Mouse (Mus musculus) erythroblast, embryonic 14.5 days (primary cell): ENCODE results near the gene Nox3. TPM values are rescaled to one million over a fixed set of nuclear protein-coding genes. Genes with fewer than 3 reads are reported as not detected.

Experiments used
- H3K27me3 ChIP-seq: 2 replicates; pipeline ENCODE4 v1.6.1; 2012; ENCODE audit warnings: inconsistent platforms; ENCODE audit not compliant: control insufficient read depth
- H3K36me3 ChIP-seq: 2 replicates; pipeline ENCODE4 v1.6.1; 2012; ENCODE audit warnings: mild to moderate bottlenecking, inconsistent platforms; ENCODE audit not compliant: control insufficient read depth
- H3K4me1 ChIP-seq: 2 replicates; pipeline ENCODE4 v1.6.1; 2012; ENCODE audit warnings: inconsistent platforms; ENCODE audit not compliant: control insufficient read depth
- H3K4me3 ChIP-seq: replicated peaks from 2 replicates; pipeline ENCODE3; 2012; ENCODE audit warnings: moderate library complexity, mild to moderate bottlenecking, inconsistent platforms
- H3K9me3 ChIP-seq: 2 replicates; pipeline ENCODE4 v1.6.1; 2012; ENCODE audit warnings: low read length, inconsistent platforms, mixed read lengths; ENCODE audit not compliant: control insufficient read depth
- GATA1 ChIP-seq: IDR thresholded peaks from 2 replicates; pipeline ENCODE4 v1.6.1; 2012; ENCODE audit warnings: low read length, inconsistent platforms, mixed read lengths
- TAL1 ChIP-seq: IDR thresholded peaks from 3 replicates; pipeline ENCODE4 v1.6.1; 2012; ENCODE audit warnings: low read length, inconsistent platforms, mixed read lengths
- polyA plus RNA-seq: library from polyadenylated mRNA; stranded (reverse); fragments of >175 nt; gene quantifications from 2 replicates; pipeline ENCODE4 v1.2.3, GENCODE M21; 2012

The Nox3 gene
- polyA plus RNA-seq, 1 experiment, result not detected

- TF ChIP-seq GATA1 (no peak), TAL1 (no peak)
- H3K27me3 ChIP-seq, result no peaks in the 10 kb centered on the region
- H3K4me1 ChIP-seq, result no peaks in the 10 kb centered on the region
Observed at GRCm38 (mm10) chr17:3615553-3615952, 80.5 kb downstream of the Nox3 start.

DNA sequence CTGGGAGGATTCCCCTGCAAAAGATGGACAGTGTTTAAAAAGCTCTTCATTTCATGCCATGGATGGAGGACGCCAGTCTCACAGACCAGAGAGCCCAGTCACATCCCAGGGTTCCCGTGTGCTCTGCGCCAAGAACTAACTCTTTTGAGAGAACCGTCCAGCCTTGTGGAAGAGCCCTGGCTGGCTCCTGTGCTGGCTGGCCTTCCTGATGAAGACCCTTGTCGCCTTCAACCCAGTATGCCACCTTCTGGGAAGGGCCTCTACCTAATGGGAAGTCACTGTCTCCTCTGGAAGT, 84.3 kb downstream of the Nox3 start:
- no peak for TF ChIP-seq GATA1
- no peak for TF ChIP-seq TAL1
- H3K4me1 ChIP-seq, result no peaks in the 10 kb centered on the region
- no peak overlapping the region for H3K4me3 ChIP-seq
- H3K36me3 ChIP-seq, result no peaks in the 10 kb centered on the region
- H3K27me3 ChIP-seq, result no peaks in the 10 kb centered on the region
- H3K9me3 ChIP-seq, result no peaks in the 10 kb centered on the region

More at GRCm38 (mm10) chr17:3615553-3615952, 80.5 kb downstream of the Nox3 start:
- no peak overlapping the region for H3K4me3 ChIP-seq
- no peaks in the 10 kb centered on the region for H3K9me3 ChIP-seq
- H3K36me3 ChIP-seq, result no peaks in the 10 kb centered on the region

DNA sequence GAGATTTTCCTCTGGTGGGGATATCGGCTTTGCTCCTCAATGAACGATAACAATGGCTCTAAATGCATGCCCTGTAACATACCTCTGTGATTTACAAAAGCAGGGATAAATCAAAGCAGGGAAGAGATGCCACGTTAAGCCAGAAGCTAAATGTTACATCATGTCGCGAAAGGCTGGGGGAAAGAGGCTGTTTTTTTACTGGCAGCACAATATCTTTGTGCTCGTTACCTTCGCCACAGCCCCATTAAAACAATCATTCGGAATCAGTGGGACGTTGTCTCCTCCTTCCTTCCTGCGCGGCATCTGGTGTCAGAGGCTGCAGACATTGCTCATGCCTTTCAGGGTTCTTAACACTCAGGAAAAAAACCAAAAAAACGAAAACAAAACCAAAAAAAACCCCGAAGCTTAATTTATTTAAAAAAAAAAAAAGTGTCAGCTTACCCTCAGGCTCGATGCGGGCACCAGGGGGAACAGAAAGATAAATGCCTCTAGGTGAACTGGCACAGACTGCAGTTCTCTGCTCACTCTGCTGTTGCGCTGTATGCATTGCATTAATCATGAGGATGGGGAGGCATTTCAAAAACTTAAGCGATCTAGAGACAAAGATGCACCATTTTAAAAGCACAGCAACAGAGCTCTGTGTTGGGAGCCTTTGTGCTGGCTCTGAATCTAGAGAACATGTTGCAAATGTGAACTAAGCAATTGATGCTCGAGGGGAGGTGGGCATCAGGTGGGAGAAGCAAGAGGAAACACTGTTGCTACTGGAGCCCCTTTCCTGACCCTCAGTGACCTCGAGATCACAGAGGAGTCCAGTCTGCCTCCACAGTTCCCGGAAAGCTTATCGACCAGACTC, 84.9 kb downstream of the Nox3 start:
- no peak overlapping the region for H3K4me3 ChIP-seq
- no peaks in the 10 kb centered on the region for H3K4me1 ChIP-seq
- H3K9me3 ChIP-seq, result no peaks in the 10 kb centered on the region
- no peaks in the 10 kb centered on the region for H3K36me3 ChIP-seq
- no peaks in the 10 kb centered on the region for H3K27me3 ChIP-seq
- TF ChIP-seq GATA1 (no peak), TAL1 (no peak)

DNA sequence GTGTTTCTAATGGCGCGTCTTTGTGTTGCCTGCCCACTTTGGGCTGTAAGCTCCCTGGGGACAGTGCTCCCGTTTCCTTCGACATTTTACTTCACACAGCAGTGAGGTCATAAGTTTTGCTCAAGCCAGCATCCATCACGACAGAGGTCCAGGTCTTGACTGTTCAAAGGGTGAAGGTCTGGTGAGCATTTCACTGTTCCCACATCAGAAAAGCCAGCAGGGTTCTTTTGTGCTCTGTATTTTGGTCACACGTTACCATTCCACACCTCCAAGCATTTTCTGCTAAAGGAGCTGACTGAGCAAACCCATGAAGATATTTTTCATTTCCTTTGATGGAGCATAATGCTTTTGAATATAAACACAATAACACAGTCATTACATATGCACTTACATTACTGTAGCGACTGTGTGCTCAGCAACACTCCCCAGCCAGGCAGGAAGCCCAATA, 85.7 kb downstream of the Nox3 start:
- H3K36me3 ChIP-seq, result no peaks in the 10 kb centered on the region
- no peak overlapping the region for H3K4me3 ChIP-seq
- H3K9me3 ChIP-seq, result no peaks in the 10 kb centered on the region
- no peak for TF ChIP-seq GATA1
- no peak for TF ChIP-seq TAL1
- no peaks in the 10 kb centered on the region for H3K27me3 ChIP-seq
- H3K4me1 ChIP-seq, result no peaks in the 10 kb centered on the region

DNA sequence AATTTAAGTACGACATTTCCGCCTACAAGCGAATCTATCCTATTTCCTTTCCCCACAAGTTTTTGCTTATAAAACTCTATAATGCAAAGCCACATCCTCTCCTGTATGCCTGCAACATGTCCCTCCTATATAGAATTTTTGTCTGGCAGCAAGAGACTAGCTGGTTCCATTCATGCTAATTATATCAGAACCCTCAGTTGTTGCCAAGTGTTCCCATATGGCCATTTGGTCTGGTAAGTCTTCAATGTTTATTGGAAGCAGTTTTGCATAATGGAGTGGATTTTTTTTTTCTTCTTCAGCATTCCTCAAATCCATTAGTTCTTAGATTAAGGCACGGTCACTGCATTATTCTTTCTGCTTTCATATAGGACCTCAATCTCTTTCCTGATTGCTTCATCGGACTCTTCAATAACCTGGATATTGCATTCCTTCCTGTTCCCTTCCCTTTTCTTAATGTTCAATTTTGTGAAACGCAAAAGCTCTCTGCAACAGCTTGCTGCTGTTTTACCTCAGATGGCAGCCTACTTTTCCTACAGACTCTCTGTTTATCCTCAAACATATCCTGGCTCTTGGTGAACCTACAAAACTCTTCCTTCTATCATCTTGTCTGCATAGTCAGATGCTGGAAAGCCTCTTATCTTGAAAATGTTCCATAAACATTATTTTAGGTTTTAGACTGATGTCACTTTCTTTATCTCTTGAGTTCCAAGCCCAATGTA, 92.9 kb downstream of the Nox3 start:
- H3K4me3 ChIP-seq, result no peak overlapping the region
- no peaks in the 10 kb centered on the region for H3K9me3 ChIP-seq
- TF ChIP-seq GATA1 (no peak), TAL1 (no peak)
- H3K4me1 ChIP-seq, result no peaks in the 10 kb centered on the region
- no peaks in the 10 kb centered on the region for H3K27me3 ChIP-seq
- no peaks in the 10 kb centered on the region for H3K36me3 ChIP-seq

DNA sequence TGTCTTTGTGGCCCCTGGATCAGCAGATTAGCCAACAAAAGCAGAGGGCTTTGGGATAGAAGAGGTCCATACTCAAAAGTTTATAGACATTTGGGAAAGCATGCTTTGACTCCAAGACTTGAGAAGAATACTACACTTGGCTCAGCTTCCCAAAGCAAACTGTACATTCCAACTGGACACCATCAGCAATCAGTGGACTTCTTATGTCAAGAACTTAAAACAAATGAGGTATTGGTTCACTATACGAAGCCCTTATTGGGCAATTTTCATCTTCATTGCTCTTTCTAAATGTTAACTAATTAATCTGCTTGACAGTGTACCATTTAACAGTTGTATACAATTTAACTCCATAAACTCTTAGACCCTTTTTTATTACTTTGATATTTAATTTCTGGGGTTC, 97.7 kb downstream of the Nox3 start:
- Histone ChIP-seq H3K27me3 (no peaks in the 10 kb centered on the region), H3K4me1 (no peaks in the 10 kb centered on the region), H3K4me3 (no peak overlapping the region), H3K9me3 (no peaks in the 10 kb centered on the region), H3K36me3 (no peaks in the 10 kb centered on the region)
- TF ChIP-seq TAL1 (no peak), GATA1 (no peak)

GRCm38 (mm10) chr17:3597866-3598265, 98.2 kb downstream of the Nox3 start:
- no peaks in the 10 kb centered on the region for H3K36me3 ChIP-seq
- TF ChIP-seq GATA1 (no peak), TAL1 (no peak)
- no peaks in the 10 kb centered on the region for H3K9me3 ChIP-seq
- H3K27me3 ChIP-seq, result no peaks in the 10 kb centered on the region
- H3K4me3 ChIP-seq, result no peak overlapping the region
- no peaks in the 10 kb centered on the region for H3K4me1 ChIP-seq

DNA sequence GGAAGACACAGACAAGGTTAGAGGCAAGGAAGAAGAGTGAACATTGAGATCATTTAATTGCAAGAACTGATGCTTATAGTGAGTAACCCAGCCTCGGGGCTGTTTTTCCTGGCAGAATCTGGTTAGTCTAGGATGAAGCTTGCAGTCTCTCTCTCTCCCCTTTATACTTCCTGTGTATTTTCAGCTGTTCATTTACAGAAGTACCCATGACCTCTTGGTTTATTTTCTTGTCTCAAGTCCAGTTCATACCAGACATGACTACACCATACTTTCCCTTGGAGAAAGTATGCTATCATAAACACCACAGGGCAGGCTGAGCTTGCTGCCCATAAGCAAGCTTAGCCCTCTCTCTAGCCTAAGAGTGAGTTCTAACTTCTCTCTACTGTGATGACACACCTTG, 98.9 kb downstream of the Nox3 start:
- no peaks in the 10 kb centered on the region for H3K27me3 ChIP-seq
- H3K9me3 ChIP-seq, result no peaks in the 10 kb centered on the region
- no peaks in the 10 kb centered on the region for H3K36me3 ChIP-seq
- H3K4me1 ChIP-seq, result no peaks in the 10 kb centered on the region
- no peak for TF ChIP-seq GATA1
- no peak for TF ChIP-seq TAL1
- no peak overlapping the region for H3K4me3 ChIP-seq

Other genes with a start within 250 kb of the Nox3 start
- not detected in 2 replicates for gene Cldn20, start 163.7 kb downstream of the Nox3 start, polyA plus RNA-seq
- gene Tfb1m, start 138.5 kb downstream of the Nox3 start, polyA plus RNA-seq, result 0.12 and 0.32 TPM in 2 replicates